Mouse (Mus musculus): Measurements from ENCODE around the gene Actg1. TPM values are rescaled to one million over a fixed set of nuclear protein-coding genes. Genes with fewer than 3 reads are reported as not detected.
A peak's percentile ranks its signal among the peaks of the same experiment; 100 is the strongest.

The Actg1 gene
- polyA plus RNA-seq, 2 experiments from 2014 or later: 2,904 to 3,852 TPM

DNA sequence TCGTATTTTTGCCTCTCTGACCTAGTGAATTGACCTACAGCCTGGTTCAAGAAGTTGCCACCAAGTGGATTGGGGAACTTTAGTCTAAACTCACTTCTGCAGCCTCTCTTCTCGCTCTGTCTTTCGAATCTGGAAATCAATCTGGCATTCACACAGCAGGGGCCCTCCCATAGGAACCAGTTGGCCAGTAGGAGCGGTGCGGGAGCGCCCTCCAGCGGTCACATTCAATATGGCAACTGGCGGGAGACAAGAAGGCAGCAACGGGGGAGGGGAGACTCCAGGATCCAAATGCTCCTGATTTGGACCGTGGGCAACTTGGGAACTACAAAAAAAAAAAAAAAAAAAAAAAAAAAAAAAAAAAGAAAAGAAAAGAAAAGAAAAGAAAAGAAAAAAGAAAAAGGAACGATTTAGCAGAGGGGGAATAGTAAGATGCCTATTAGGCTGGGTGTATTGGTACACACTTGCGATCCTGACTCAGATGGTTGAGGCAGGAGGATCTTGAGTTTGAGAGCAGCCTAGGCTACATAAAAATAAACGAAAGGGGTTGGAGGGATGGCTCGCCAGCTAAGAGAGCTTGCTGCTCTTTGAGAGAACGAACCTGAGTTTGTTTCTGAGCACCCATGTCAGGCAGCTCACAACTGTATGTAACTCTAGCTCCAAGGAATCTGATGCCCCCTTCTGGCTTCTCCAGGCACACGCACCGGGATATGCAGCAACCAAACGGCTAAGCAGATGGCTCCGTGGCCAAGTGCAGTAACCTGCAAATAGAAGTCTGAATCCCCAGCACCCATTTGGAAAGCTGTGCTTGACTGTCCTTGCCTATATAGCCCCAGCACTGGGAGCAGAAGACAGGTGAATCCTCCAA lies 40.5 kb downstream of the Actg1 start:
- ATAC-seq: no peak

DNA sequence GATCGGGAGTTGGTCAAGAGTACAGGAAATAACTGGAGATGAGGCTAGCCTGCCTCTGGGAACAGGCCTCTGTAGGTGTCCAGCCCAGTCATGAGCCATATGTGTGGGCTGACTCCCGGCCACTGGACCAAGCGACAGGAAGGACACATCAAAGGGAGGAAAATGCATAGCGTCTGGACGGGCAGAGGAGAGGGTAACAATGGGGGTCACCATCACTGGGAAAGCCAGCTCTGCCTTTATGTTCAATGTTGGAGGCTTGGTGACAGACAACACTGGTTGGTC lies 41.3 kb downstream of the Actg1 start:
- ATAC-seq: no peak

GRCm38 (mm10) chr11:120306366-120307131 lies 41.8 kb downstream of the Actg1 start:
- ATAC-seq: no peak

DNA sequence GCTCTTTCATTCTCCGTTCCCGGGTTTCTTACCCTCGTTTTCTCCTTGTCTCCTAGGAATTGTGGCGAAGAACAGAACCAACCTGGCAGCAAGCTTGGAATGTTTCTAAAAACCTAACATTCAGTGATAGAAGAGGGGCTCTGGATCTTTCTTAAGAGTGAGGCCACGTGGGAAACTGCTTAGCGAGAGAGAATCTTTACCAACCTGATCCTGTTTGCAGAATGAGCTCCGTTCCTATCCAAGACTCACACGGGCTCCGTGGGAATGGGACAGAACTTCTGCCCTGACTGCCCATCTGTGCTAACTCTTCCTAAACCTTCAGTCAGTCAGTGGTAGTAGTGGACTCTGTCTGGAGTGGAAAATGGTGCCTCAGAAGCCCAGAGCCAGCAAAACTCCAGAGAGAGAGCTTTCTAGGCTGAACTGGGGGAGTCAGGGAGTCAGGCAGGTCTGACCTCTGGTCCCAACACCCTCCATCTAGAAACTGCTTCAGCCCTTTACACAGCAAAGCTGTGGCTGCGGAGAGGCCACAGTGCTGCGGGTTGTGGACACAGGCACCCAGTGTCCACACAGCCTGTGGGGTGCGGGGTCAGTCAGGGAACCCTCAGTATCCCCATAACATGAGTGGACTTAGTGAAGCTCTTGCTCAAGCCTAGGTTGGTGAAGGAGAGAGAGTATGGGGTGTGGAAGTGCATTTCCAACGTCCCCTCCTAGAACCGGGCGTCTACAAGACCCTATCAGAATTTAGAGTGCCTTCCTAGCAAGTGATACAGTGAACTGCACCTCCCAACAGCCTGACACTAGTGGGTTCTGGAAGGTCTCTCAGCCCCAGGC lies 42.6 kb downstream of the Actg1 start:
- ATAC-seq: no peak

DNA sequence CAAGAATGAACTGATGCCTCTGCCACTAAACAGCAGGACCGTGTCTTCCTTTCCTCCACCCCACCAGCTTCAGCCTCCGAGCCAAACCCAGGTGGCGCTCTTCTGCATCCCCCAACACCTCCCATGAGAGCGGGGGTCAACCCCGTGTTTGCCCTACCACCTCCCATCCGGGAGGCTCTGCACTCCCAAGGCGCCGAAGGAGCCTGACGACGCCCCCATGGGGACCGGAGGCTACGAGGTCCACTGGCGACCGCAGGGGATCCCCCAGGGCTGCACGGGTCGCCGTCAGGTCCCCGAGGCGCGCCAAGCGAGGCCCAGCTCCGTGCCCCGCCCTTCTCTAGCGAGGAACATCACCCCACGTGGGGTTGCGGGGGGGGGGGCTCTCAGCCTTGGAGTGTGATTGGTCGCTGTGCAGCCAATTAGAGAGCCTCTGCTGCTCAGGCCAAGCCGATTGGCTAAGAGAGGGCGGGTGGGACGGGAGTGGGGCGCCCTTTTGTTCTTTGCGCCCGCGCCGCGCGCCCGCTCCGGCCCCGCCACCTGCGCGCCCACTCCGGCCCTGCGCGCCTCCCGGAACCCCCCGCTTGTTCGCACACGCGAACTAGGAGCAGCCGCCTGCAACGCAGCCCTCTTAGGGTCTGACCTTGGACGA lies 43.3 kb downstream of the Actg1 start:
- peak; percentile 96 for ATAC-seq

DNA sequence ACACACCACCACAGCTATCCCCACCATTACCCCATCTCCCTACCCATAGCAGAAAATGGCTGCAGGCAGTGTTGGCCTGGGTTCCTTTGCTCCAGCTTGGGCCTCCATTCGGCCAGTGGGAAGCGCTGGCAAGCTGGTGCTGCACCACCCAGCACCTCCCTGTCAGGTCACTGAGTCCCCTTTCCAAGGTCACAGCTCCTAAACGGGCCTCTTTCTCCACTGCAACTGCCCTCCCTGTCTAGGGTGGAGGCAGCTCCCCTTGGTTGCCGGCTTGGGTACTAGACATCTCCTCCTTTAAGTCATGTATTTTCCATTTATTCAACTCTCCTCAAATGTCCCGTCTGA lies 44.0 kb downstream of the Actg1 start:
- ATAC-seq: no peak

DNA sequence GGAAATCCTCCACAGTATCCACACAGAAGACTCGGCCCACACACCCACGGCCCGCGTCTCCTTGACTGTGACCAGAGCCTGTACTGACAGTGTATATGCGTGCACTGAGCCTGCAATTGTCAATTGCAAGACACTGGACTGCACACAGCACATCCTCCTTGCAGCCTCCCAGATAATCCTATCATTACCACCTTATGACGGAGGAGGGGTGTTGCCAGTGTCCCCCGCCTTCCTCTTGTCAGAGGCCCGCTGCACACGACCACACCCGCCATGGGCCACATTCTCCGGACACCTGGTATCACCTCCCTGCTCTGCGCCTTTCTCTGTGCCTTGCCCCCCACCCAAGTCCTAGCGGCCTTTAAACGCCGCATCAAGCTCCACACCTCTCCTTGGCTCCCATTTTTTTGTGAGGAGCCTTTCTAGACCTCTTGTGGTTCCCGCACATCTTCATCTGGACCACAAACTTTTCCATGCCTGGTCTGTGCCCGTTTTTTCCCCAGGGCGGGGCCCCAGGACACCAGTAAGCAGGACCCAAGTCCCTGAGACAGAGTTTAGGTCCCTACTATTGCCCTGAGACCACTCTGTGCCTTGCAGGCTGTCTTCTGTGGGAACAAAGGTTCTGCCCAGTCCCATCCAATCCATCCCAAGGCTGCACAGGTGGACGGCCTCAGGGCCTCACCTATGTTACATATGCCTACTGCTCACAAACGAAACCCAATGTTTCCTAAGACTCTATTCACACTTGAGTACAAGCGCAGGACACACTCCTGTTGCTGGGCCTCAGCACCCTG lies 44.6 kb downstream of the Actg1 start:
- no peak for ATAC-seq

GRCm38 (mm10) chr11:120303119-120303518 lies 45.2 kb downstream of the Actg1 start:
- ATAC-seq: no peak

- ATAC-seq: no peak
These were observed 48.9 kb downstream of the Actg1 start for GRCm38 (mm10) chr11:120299484-120299883.

DNA sequence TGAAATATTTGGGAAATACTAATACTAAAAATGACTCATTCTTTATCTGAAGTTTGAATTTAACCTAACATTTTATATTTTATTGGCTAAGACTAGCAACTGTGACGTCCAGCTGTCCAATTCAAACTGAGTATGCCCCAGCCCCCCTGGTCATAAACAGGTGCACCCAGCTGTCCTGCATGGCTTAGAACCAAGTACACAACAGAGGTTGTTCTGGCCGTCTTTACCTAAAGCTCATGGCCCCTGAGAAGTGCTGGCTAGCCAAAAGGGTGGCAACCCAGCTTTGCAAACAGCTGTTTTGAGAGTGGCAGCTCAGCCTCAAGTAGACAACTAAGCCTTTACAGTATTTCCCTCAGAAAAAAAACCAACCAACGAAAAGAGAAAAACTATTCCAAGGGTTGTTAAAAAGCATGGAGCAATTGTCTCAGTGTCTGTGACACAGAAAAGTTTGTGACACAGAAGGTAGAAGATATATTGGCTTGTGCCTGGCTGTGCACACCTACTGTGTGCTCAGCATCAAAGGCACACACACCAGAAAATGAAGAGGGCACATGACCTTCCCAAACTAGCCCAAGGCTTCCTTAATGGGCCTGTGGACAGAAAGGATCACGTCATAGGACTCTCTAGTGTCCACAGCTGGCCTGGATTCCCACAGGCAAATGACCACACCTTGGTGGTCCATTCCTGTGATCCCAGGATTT lies 49.8 kb downstream of the Actg1 start:
- ATAC-seq: no peak

GRCm38 (mm10) chr11:120297767-120298166 lies 50.6 kb downstream of the Actg1 start:
- no peak for ATAC-seq

GRCm38 (mm10) chr11:120296305-120297144 lies 51.8 kb downstream of the Actg1 start:
- no peak for ATAC-seq

Other genes with a start within 250 kb of the Actg1 start
- gene Tepsin, start 249.8 kb downstream of the Actg1 start, polyA plus RNA-seq (2017; shearing (Covaris generic)): 10 to 100 TPM in 1 of 2 experiments, 1 to 10 TPM in 1; 7.3 to 10.4 TPM
- 10 to 100 TPM; 85.8 to 94.6 TPM for gene Ndufaf8, start 249.6 kb downstream of the Actg1 start, polyA plus RNA-seq (2017; shearing (Covaris generic))
- gene Slc38a10, start 197.2 kb downstream of the Actg1 start, polyA plus RNA-seq (2017; shearing (Covaris generic)): 10 to 100 TPM; 30.8 to 54.7 TPM
- gene Bahcc1, start 115.6 kb downstream of the Actg1 start, polyA plus RNA-seq (2017; shearing (Covaris generic)): not detected
- gene Fscn2, start 13.0 kb upstream of the Actg1 start, polyA plus RNA-seq (2017; shearing (Covaris generic)): 1 to 10 TPM in 1 of 2 experiments, under 1 TPM in 1; 0.47 to 1.1 TPM
- 10 to 100 TPM; 12.2 to 18.7 TPM for gene Faap100, start 30.2 kb upstream of the Actg1 start, polyA plus RNA-seq (2017; shearing (Covaris generic))
- gene Nploc4, start 89.2 kb upstream of the Actg1 start, polyA plus RNA-seq (2017; shearing (Covaris generic)): 1 to 10 TPM; 9.1 to 9.7 TPM
- not detected for gene Tspan10, start 94.1 kb upstream of the Actg1 start, polyA plus RNA-seq (2017; shearing (Covaris generic))
- under 1 TPM in 1 of 2 experiments, not detected in 1; 0.38 TPM for gene Pde6g, start 105.0 kb upstream of the Actg1 start, polyA plus RNA-seq (2017; shearing (Covaris generic))
- 1 to 10 TPM; 7.5 to 8.5 TPM for gene Oxld1, start 109.5 kb upstream of the Actg1 start, polyA plus RNA-seq (2017; shearing (Covaris generic))
- gene Ccdc137, start 109.6 kb upstream of the Actg1 start, polyA plus RNA-seq (2017; shearing (Covaris generic)): 10 to 100 TPM; 15.6 to 22.7 TPM
- gene Arl16, start 119.1 kb upstream of the Actg1 start, polyA plus RNA-seq (2017; shearing (Covaris generic)): 10 to 100 TPM; 24.4 to 30.8 TPM
- gene Mrpl12, start 136.1 kb upstream of the Actg1 start, polyA plus RNA-seq (2017; shearing (Covaris generic)): 10 to 100 TPM; 73.5 to 74.7 TPM
- 10 to 100 TPM in 1 of 2 experiments, 1 to 10 TPM in 1; 9.7 to 12.3 TPM for gene Slc25a10, start 143.3 kb upstream of the Actg1 start, polyA plus RNA-seq (2017; shearing (Covaris generic))
- gene Gcgr, start 182.2 kb upstream of the Actg1 start, polyA plus RNA-seq (2017; shearing (Covaris generic)): not detected
- gene Mcrip1, start 201.2 kb upstream of the Actg1 start, polyA plus RNA-seq (2017; shearing (Covaris generic)): 100 to 1,000 TPM; 121 to 128 TPM
- gene Ppp1r27, start 202.6 kb upstream of the Actg1 start, polyA plus RNA-seq (2017; shearing (Covaris generic)): not detected
- gene P4hb, start 224.7 kb upstream of the Actg1 start, polyA plus RNA-seq (2017; shearing (Covaris generic)): 100 to 1,000 TPM; 140 to 160 TPM
- 100 to 1,000 TPM; 601 to 860 TPM for gene Arhgdia, start 233.1 kb upstream of the Actg1 start, polyA plus RNA-seq (2017; shearing (Covaris generic))
- 10 to 100 TPM; 18.9 to 51.6 TPM for gene Alyref, start 249.8 kb upstream of the Actg1 start, polyA plus RNA-seq (2017; shearing (Covaris generic))
- gene Anapc11, start 249.9 kb upstream of the Actg1 start, polyA plus RNA-seq (2017; shearing (Covaris generic)): 100 to 1,000 TPM; 112 to 117 TPM